14 mouse cellular contexts compared by ENCODE assay signal in the genomic region with DNA sequence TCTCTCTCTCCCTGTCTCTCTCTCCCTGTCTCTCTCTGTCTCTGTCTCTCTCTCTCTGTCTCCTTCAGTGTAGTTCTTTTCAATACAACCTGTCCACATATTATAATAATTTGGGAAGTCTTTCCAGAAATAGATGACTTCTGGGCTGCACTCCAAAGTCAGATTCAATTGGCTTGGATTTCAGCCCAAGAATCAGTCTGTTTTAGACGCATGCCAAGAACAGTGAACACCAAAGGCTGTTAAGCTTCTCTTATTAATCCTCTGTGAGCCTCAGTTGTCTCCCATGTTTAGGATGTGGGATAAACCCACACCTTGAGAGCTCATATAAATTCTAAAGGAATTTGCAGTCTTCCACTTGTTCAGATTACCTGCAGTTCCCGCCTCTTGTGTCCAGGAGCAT. TPM values are rescaled to one million over a fixed set of nuclear protein-coding genes. Genes with fewer than 3 reads are reported as not detected.
DNase-seq lines count a peak whose midpoint lies in the region; ATAC-seq lines count a peak whose summit lies in the region.
"Had no signal": no experiment of that assay in that cellular context is flagged by ENCODE, and none has a peak within 500 bp of the region (broad histone marks: within the 10 kb centered on the region; RNA-seq: fewer than 3 reads in every experiment).

No protein-coding gene starts in this region.

- H3K4me1 ChIP-seq in heart, embryonic 12.5 days (replicated peaks): no peaks in the 10 kb centered on the region
- no peaks in the 10 kb centered on the region for H3K4me1 ChIP-seq in midbrain, embryonic 14.5 days (ENCODE audit: control insufficient read depth, insufficient read depth, low read length)
- no peaks in the 10 kb centered on the region for H3K4me1 ChIP-seq in midbrain, embryonic 10.5 days
- H3K4me1 ChIP-seq: embryonic facial prominence, embryonic 13.5 days; hindbrain, embryonic 15.5 days had no signal

- H3K4me3 ChIP-seq in heart, embryonic 12.5 days: no peak overlapping the region
- no peak overlapping the region for H3K4me3 ChIP-seq in midbrain, embryonic 14.5 days (replicated peaks; ENCODE audit: low read depth, low read length)
- no peak overlapping the region for H3K4me3 ChIP-seq in midbrain, embryonic 10.5 days
- H3K4me3 ChIP-seq: embryonic facial prominence, embryonic 13.5 days; hindbrain, embryonic 15.5 days had no signal

- H3K9me3 ChIP-seq in heart, embryonic 12.5 days (replicated peaks): peaks cover 11% of the 10 kb centered on the region
- H3K9me3 ChIP-seq in midbrain, embryonic 14.5 days (ENCODE audit: control insufficient read depth, low read length): no peaks in the 10 kb centered on the region
- peaks cover 7% of the 10 kb centered on the region for H3K9me3 ChIP-seq in midbrain, embryonic 10.5 days (replicated peaks)
- H3K9me3 ChIP-seq: hindbrain, embryonic 15.5 days had no signal

- H3K4me2 ChIP-seq in heart, embryonic 12.5 days: no peak overlapping the region
- H3K4me2 ChIP-seq in midbrain, embryonic 14.5 days (ENCODE audit: low read length): no peak overlapping the region
- H3K4me2 ChIP-seq: embryonic facial prominence, embryonic 13.5 days; hindbrain, embryonic 15.5 days had no signal

- H3K36me3 ChIP-seq in heart, embryonic 12.5 days: no peaks in the 10 kb centered on the region
- no peaks in the 10 kb centered on the region for H3K36me3 ChIP-seq in midbrain, embryonic 14.5 days (ENCODE audit: control insufficient read depth, insufficient read depth, low read length)
- H3K36me3 ChIP-seq in midbrain, embryonic 10.5 days: no peaks in the 10 kb centered on the region
- H3K36me3 ChIP-seq: embryonic facial prominence, embryonic 13.5 days; hindbrain, embryonic 15.5 days had no signal

- no peaks in the 10 kb centered on the region for H3K27me3 ChIP-seq in heart, embryonic 12.5 days (replicated peaks)
- no peaks in the 10 kb centered on the region for H3K27me3 ChIP-seq in midbrain, embryonic 14.5 days (ENCODE audit: control insufficient read depth, insufficient read depth, low read length)
- H3K27me3 ChIP-seq in midbrain, embryonic 10.5 days (ENCODE audit: low read depth, poor library complexity, severe bottlenecking): no peaks in the 10 kb centered on the region
- H3K27me3 ChIP-seq: embryonic facial prominence, embryonic 13.5 days; hindbrain, embryonic 15.5 days had no signal

- no peak overlapping the region for H3K27ac ChIP-seq in heart, embryonic 12.5 days (ENCODE audit: poor library complexity, severe bottlenecking)
- no peak overlapping the region for H3K27ac ChIP-seq in midbrain, embryonic 14.5 days (replicated peaks; ENCODE audit: low read depth, low read length)
- H3K27ac ChIP-seq in midbrain, embryonic 10.5 days (replicated peaks): no peak overlapping the region
- H3K27ac ChIP-seq: embryonic facial prominence, embryonic 13.5 days; hindbrain, embryonic 15.5 days; macrophage had no signal

- no peak overlapping the region for H3K9ac ChIP-seq in heart, embryonic 12.5 days
- no peak overlapping the region for H3K9ac ChIP-seq in midbrain, embryonic 14.5 days (replicated peaks; ENCODE audit: low read length)
- H3K9ac ChIP-seq: embryonic facial prominence, embryonic 13.5 days; hindbrain, embryonic 15.5 days had no signal

- 78% methylated on average over 2 of the region's 2 CpGs for WGBS in heart, embryonic 12.5 days
- 79% methylated on average over 2 of the region's 2 CpGs for WGBS in midbrain, embryonic 14.5 days
- WGBS in midbrain, embryonic 10.5 days: 86% methylated on average over 2 of the region's 2 CpGs

- no peak for ATAC-seq in heart, embryonic 12.5 days (ENCODE audit: insufficient number of reproducible peaks, low FRiP score)
- no peak for ATAC-seq in midbrain, embryonic 14.5 days (ENCODE audit: low FRiP score, low TSS enrichment)
- no peak for ATAC-seq in megakaryocyte, adult 5-6 weeks (ENCODE audit: poor library complexity, severe bottlenecking)
- ATAC-seq: CD4-positive, CD25-positive, alpha-beta regulatory T cell, adult 4 months had no signal

- peak; percentile 6 to 22 for DNase-seq in heart, adult 18-20 months
- DNase-seq in midbrain, embryonic 14.5 days: peak; percentile 51
- no peak for DNase-seq in midbrain, embryonic 10.5 days (ENCODE audit: low spot score)
- DNase-seq in cerebellum, postnatal 25 days: peak; percentile 49 to 69
- DNase-seq in urinary bladder, postnatal 4 days (ENCODE audit: low spot score in 2 of 2): no peak
- DNase-seq in right cerebral cortex, postnatal 36 days (ENCODE audit: low spot score in 2 of 2): no peak
- DNase-seq: gastrocnemius, postnatal 14 days; kidney, postnatal 25 days had no signal

RNA-seq across cellular contexts. Expression of a gene that starts 27.0 kb away (rescaled TPM):
- 10 to 100 TPM; 16.5 to 18.9 TPM for total RNA-seq in heart, adult 18-20 months (2021)
- 15.9 and 17.4 TPM in 2 replicates for polyA plus RNA-seq in heart, embryonic 12.5 days (2016; fragmentation: Nextera tagmentation; extraction: Ambion mirVana)
- 29.8 and 32.4 TPM in 2 replicates for polyA plus RNA-seq in midbrain, embryonic 14.5 days (2014; fragmentation: Nextera tagmentation; extraction: Ambion mirVana)
- 15.6 and 18.0 TPM in 2 replicates for polyA plus RNA-seq in midbrain, embryonic 10.5 days (2016; fragmentation: Nextera tagmentation; extraction: Ambion mirVana)
- 27.1 and 38.1 TPM in 2 replicates for total RNA-seq in megakaryocyte, adult 5-6 weeks (2015)
- 35.8 and 39.1 TPM in 2 replicates for total RNA-seq in megakaryocyte, adult 5-6 weeks (2017)

Comparison
In these comparisons a context has a peak if more than half of its experiments do, and no peak if none do; other contexts are left out.
1. DNase-seq: peak in heart, adult 18-20 months (2 of 2), midbrain, embryonic 14.5 days (single experiment) and cerebellum, postnatal 25 days (2 of 2); none in midbrain, embryonic 10.5 days (single experiment), urinary bladder, postnatal 4 days (0 of 2) and right cerebral cortex, postnatal 36 days (0 of 2).